Mouse (Mus musculus) spleen, postnatal 4 days (tissue): Measurements from ENCODE around the gene Klc3.

Experiments
- DNase-seq, 2 experiments: peaks; one replicate each; pipeline ENCODE4 v3.0.0; 2022; ENCODE audit warnings: low spot score in 2 of 2

Klc3 gene

GRCm38 (mm10) chr7:19359892-19360641 is 43.8 kb downstream of the Klc3 start:
- peak; percentile 71 to 80 for DNase-seq

GRCm38 (mm10) chr7:19359299-19359891 is 44.5 kb downstream of the Klc3 start, which contains the start of the genes Cd3eap and Ppp1r13l:
TSS of gene Cd3eap (minus strand) at chr7:19359483.
TSS of gene Ppp1r13l (plus strand) at chr7:19359749.
- DNase-seq: peak; percentile 81 to 90

GRCm38 (mm10) chr7:19358634-19359033 is 45.3 kb downstream of the Klc3 start:
- DNase-seq: no peak

GRCm38 (mm10) chr7:19357381-19358375 is 46.2 kb downstream of the Klc3 start:
- peak in 1 of 2 experiments; percentile 63 for DNase-seq

GRCm38 (mm10) chr7:19356311-19356710 is 47.6 kb downstream of the Klc3 start:
- no peak for DNase-seq

GRCm38 (mm10) chr7:19354991-19355390 is 48.9 kb downstream of the Klc3 start:
- no peak for DNase-seq

- no peak for DNase-seq
Observed at GRCm38 (mm10) chr7:19350221-19350620, 53.7 kb downstream of the Klc3 start.

GRCm38 (mm10) chr7:19349188-19349915 is 54.6 kb downstream of the Klc3 start:
- no peak for DNase-seq

GRCm38 (mm10) chr7:19344938-19345471 is 58.9 kb downstream of the Klc3 start:
- DNase-seq: peak; percentile 97 to 98
